In genomic region chr11:118101133-118101532, GRCm38 (mm10) we compare ENCODE assay signal across 16 mouse cellular contexts.
"Had no signal": no experiment of that assay in that cellular context is flagged by ENCODE, and none has a peak within 500 bp of the region (broad histone marks: within the 10 kb centered on the region; RNA-seq: fewer than 3 reads in every experiment).

No protein-coding gene starts in this region.

- H3K4me3 ChIP-seq: midbrain, embryonic 10.5 days; midbrain, embryonic 13.5 days; myocyte; neural tube, embryonic 13.5 days; neural tube, embryonic 15.5 days had no signal

- H3K27ac ChIP-seq: liver, embryonic 14.5 days; midbrain, embryonic 10.5 days; midbrain, embryonic 13.5 days; neural tube, embryonic 13.5 days; neural tube, embryonic 15.5 days had no signal

- ATAC-seq: midbrain, embryonic 13.5 days; midbrain, embryonic 16.5 days had no signal

- H3K36me3 ChIP-seq: midbrain, embryonic 10.5 days; midbrain, embryonic 13.5 days; neural tube, embryonic 13.5 days; neural tube, embryonic 15.5 days had no signal

- H3K27me3 ChIP-seq: midbrain, embryonic 13.5 days; neural tube, embryonic 13.5 days; neural tube, embryonic 15.5 days had no signal

- H3K9me3 ChIP-seq: midbrain, embryonic 10.5 days; midbrain, embryonic 13.5 days; neural tube, embryonic 13.5 days; neural tube, embryonic 15.5 days had no signal

- DNase-seq: lung, adult 18-20 months; lung, embryonic 14.5 days; lung, postnatal 4 days; retina, postnatal 1 day; right cerebral cortex, postnatal 25 days; right cerebral cortex, postnatal 4 days; spleen, adult 18-20 months; thymus, adult 18-20 months; thymus, postnatal 25 days had no signal

- H3K9ac ChIP-seq: liver, embryonic 14.5 days; lung, embryonic 14.5 days; neural tube, embryonic 13.5 days; neural tube, embryonic 15.5 days had no signal

- H3K4me2 ChIP-seq: lung, embryonic 14.5 days; midbrain, embryonic 13.5 days; neural tube, embryonic 13.5 days; neural tube, embryonic 15.5 days had no signal

- H3K4me1 ChIP-seq: neural tube, embryonic 13.5 days; neural tube, embryonic 15.5 days had no signal
